Mouse (Mus musculus) forebrain, embryonic 11.5 days (tissue): Measurements from ENCODE around the gene Zfp426. TPM values are rescaled to one million over a fixed set of nuclear protein-coding genes. Genes with fewer than 3 reads are reported as not detected.

Experiments used
- ATAC-seq: fragments of 200-750 bp; cut with Nextera tagmentation; replicated peaks from 2 replicates; pipeline ENCODE4 v1.8.0; 2017; ENCODE audit warnings: moderate TSS enrichment; ENCODE audit not compliant: low FRiP score
- DNase-seq: peaks from one replicate; pipeline ENCODE4 v3.0.0-alpha.2; 2017; ENCODE audit warnings: low spot score
- H3K27ac ChIP-seq: fragments of 300-500 bp; sonication (generic); 2 replicates; pipeline ENCODE4 v1.5.1; 2014; ENCODE audit warnings: low read depth, low read length
- H3K27me3 ChIP-seq: fragments of 300-500 bp; sonication (generic); 2 replicates; pipeline ENCODE4 v1.6.1; 2014; ENCODE audit warnings: mild to moderate bottlenecking, low read length, mixed read lengths; ENCODE audit not compliant: control insufficient read depth, insufficient read depth
- H3K36me3 ChIP-seq: fragments of 300-500 bp; sonication (generic); 2 replicates; pipeline ENCODE4 v1.6.1; 2014; ENCODE audit warnings: mild to moderate bottlenecking, low read length, moderate library complexity, mixed read lengths; ENCODE audit not compliant: control insufficient read depth, insufficient read depth
- H3K4me1 ChIP-seq: fragments of 300-500 bp; sonication (generic); replicated peaks from 2 replicates; pipeline ENCODE4 v1.6.1; 2014; ENCODE audit warnings: low read length, mixed read lengths; ENCODE audit not compliant: control insufficient read depth, insufficient read depth
- H3K4me2 ChIP-seq: fragments of 300-500 bp; sonication (generic); 2 replicates; pipeline ENCODE4 v1.6.1; 2014; ENCODE audit warnings: low read depth, mild to moderate bottlenecking, low read length, moderate library complexity, mixed read lengths; ENCODE audit not compliant: severe bottlenecking
- H3K4me3 ChIP-seq: fragments of 300-500 bp; sonication (generic); 2 replicates; pipeline ENCODE4 v1.5.1; 2014; ENCODE audit warnings: low read depth, low read length
- H3K9ac ChIP-seq: fragments of 300-500 bp; sonication (generic); 2 replicates; pipeline ENCODE4 v1.6.1; 2014; ENCODE audit warnings: low read length
- H3K9me3 ChIP-seq: fragments of 300-500 bp; sonication (generic); 2 replicates; pipeline ENCODE4 v1.6.1; 2016; ENCODE audit warnings: low read length, mixed read lengths; ENCODE audit not compliant: control insufficient read depth
- WGBS: fragments of 180-500 bp; shearing (Covaris S2); extraction: QIAGEN DNeasy Blood & Tissue Kit; methylation state at CpG from one replicate; pipeline ENCODE4 v1.1.7; 2014; 5-methylcytosine and 5-hydroxymethylcytosine counted together
- polyA plus RNA-seq: library from polyadenylated mRNA; unstranded; fragments of >200 nt; fragmentation: Nextera tagmentation; extraction: Ambion mirVana; gene quantifications from 2 replicates; pipeline ENCODE4 v1.2.1, GENCODE M21; 2014

Gene Zfp426
- 29.1 and 35.4 TPM in 2 replicates for polyA plus RNA-seq

DNA sequence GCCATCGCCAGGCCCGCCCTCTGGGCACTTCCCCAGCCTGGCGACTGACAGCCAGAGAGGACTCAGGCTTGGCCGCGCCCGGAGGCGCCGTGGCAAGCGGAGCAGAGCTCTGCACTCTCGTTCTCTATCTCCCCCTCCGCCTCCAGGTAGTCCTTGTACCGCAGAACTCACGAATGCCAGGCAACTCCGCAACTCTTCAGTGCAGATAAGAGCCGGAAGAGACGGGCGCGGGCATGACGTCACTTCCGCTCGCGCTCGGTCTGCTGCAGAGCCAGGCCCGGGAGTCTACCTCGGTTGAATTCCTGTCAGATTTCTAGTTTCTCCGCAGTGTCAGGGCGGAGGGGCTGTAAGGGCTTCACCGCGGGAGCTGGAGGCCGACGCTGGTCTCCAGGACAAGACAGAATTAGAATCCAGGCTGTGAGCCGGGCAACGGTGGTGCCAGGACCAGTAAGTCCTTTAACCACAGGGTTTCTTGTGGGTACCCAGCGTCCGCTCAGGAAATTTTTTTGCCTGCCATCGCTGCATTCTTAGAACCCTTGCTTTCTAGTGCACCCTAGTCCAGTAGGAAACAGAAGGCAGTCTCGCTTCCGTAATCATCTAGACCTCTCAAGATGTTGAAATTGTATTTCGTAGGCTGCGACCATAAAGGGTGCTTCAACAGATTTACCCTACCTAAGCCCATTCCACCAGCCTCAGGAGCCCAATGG lies at the start of gene Zfp426:
Zfp426 (minus strand) TSS at position 220 of the 707 bp plus-strand sequence.
- ATAC-seq (peak; percentile 97), DNase-seq (peak; percentile 94)
- Histone ChIP-seq H3K4me1 (peaks cover 2% of the 10 kb centered on the region; the same call in 1 of the 2 replicates), H3K9ac (peak within 1 kb of the TSS; percentile 87), H3K9me3 (no peaks in the 10 kb centered on the region), H3K4me2 (peak within 1 kb of the TSS; percentile 81), H3K36me3 (peaks cover 4% of the 10 kb centered on the region; the same call in 1 of the 2 replicates), H3K27me3 (no peaks in the 10 kb centered on the region), H3K4me3 (peak within 1 kb of the TSS; percentile 92), H3K27ac (peak within 1 kb of the TSS; percentile 91)
- WGBS, result 1% methylated on average over 40 of the region's 40 CpGs

- H3K36me3 ChIP-seq, result no peaks in the 10 kb centered on the region
- H3K4me2 ChIP-seq, result no peak overlapping the region
- DNase-seq (no peak), ATAC-seq (no peak)
- no peaks in the 10 kb centered on the region for H3K9me3 ChIP-seq
- no peak overlapping the region for H3K4me3 ChIP-seq
- H3K27ac ChIP-seq, result no peak overlapping the region
- H3K27me3 ChIP-seq, result no peaks in the 10 kb centered on the region
- H3K4me1 ChIP-seq, result no peaks in the 10 kb centered on the region
- WGBS, result 93% methylated on average over 2 of the region's 2 CpGs
- H3K9ac ChIP-seq, result no peak overlapping the region
These were observed 44.1 kb upstream of the Zfp426 start for GRCm38 (mm10) chr9:20536598-20536997.

GRCm38 (mm10) chr9:20534326-20534926 lies 41.9 kb upstream of the Zfp426 start:
- Histone ChIP-seq H3K4me2 (no peak overlapping the region), H3K36me3 (no peaks in the 10 kb centered on the region), H3K27me3 (no peaks in the 10 kb centered on the region), H3K9me3 (no peaks in the 10 kb centered on the region), H3K27ac (no peak overlapping the region), H3K9ac (no peak overlapping the region), H3K4me3 (no peak overlapping the region), H3K4me1 (no peaks in the 10 kb centered on the region)
- 76% methylated on average over 8 of the region's 8 CpGs for WGBS
- DNase-seq, result no peak
- ATAC-seq, result no peak

- Histone ChIP-seq H3K4me3 (peak within 1 kb of the TSS; percentile 73), H3K4me1 (no peaks in the 10 kb centered on the region; the same call in 1 of the 2 replicates), H3K27me3 (no peaks in the 10 kb centered on the region), H3K36me3 (no peaks in the 10 kb centered on the region), H3K4me2 (peak within 1 kb of the TSS; percentile 81), H3K9me3 (no peaks in the 10 kb centered on the region), H3K27ac (peak within 1 kb of the TSS; percentile 92), H3K9ac (peak within 1 kb of the TSS; percentile 95)
- under 1% methylated on average over 45 of the region's 46 CpGs for WGBS
- peak; percentile 95 for DNase-seq
- ATAC-seq, result peak; percentile 95
These were observed 28.9 kb upstream of the Zfp426 start, which contains the start of gene Zfp266 for GRCm38 (mm10) chr9:20521306-20521957. Zfp266 (minus strand) TSS chr9:20521417.

DNA sequence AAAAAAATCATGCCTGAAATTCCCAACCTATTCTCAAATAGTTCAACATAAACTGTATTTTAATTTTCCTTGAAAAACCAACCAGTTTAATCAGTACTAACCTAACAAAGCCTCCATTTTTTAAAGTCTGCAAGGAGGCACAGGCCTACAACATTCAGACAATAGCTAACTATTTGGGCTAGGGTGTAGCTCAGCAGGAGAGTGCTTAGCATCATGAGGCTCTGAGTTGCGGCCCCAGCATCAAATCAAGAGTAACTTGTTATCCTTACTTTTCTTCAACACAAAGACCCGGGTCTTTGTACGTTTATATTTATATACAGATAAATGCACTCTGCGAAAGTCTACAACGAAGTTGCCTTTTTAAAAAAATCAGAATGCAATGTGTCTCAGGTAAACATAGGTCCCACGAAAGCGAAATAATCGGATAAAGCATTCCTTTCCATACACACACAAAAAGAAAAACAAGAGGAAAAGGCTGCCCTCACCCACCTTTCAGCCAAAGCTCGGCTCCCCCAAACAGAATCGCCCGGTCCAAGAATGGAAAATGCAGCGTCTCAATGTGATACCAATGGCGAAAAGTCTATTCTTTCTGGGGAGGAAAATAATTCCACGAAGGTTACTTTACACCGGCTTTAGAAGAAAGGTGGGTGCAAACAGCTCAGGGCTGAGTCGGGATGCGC lies 28.1 kb upstream of the Zfp426 start:
- H3K27ac ChIP-seq, result peak overlapping the region; percentile 92
- no peaks in the 10 kb centered on the region for H3K27me3 ChIP-seq
- under 1% methylated on average over 17 of the region's 17 CpGs for WGBS
- no peaks in the 10 kb centered on the region for H3K9me3 ChIP-seq
- ATAC-seq (peak; percentile 32; the same call in 1 of the 2 replicates), DNase-seq (no peak)
- peak overlapping the region; percentile 95 for H3K9ac ChIP-seq
- no peaks in the 10 kb centered on the region; the same call in 1 of the 2 replicates for H3K4me1 ChIP-seq
- peak overlapping the region; percentile 81 for H3K4me2 ChIP-seq
- peak overlapping the region; percentile 73 for H3K4me3 ChIP-seq
- no peaks in the 10 kb centered on the region for H3K36me3 ChIP-seq

GRCm38 (mm10) chr9:20519949-20520348 lies 27.4 kb upstream of the Zfp426 start:
- DNase-seq, result no peak
- peaks cover 2% of the 10 kb centered on the region; the same call in 1 of the 2 replicates for H3K36me3 ChIP-seq
- no peak for ATAC-seq
- no peak overlapping the region for H3K27ac ChIP-seq
- peak overlapping the region; percentile 83 for H3K4me2 ChIP-seq
- no peaks in the 10 kb centered on the region for H3K9me3 ChIP-seq
- H3K9ac ChIP-seq, result peak overlapping the region; percentile 61
- WGBS, result 9% methylated on average over 4 of the region's 4 CpGs
- H3K4me3 ChIP-seq, result peak overlapping the region; percentile 49
- H3K4me1 ChIP-seq, result no peaks in the 10 kb centered on the region; the same call in 1 of the 2 replicates
- H3K27me3 ChIP-seq, result no peaks in the 10 kb centered on the region

- H3K4me3 ChIP-seq, result no peak overlapping the region
- ATAC-seq (no peak), DNase-seq (no peak)
- peaks cover 2% of the 10 kb centered on the region; the same call in 1 of the 2 replicates for H3K36me3 ChIP-seq
- H3K27ac ChIP-seq, result no peak overlapping the region
- no peaks in the 10 kb centered on the region for H3K9me3 ChIP-seq
- WGBS, result 89% methylated on average over 4 of the region's 4 CpGs
- H3K27me3 ChIP-seq, result no peaks in the 10 kb centered on the region
- H3K4me2 ChIP-seq, result peak overlapping the region; percentile 83; the same call in 1 of the 2 replicates
- peaks cover 2% of the 10 kb centered on the region; the same call in 1 of the 2 replicates for H3K4me1 ChIP-seq
- H3K9ac ChIP-seq, result no peak overlapping the region; the same call in 1 of the 2 replicates
These were observed 26.2 kb upstream of the Zfp426 start for GRCm38 (mm10) chr9:20518708-20519107.

DNA sequence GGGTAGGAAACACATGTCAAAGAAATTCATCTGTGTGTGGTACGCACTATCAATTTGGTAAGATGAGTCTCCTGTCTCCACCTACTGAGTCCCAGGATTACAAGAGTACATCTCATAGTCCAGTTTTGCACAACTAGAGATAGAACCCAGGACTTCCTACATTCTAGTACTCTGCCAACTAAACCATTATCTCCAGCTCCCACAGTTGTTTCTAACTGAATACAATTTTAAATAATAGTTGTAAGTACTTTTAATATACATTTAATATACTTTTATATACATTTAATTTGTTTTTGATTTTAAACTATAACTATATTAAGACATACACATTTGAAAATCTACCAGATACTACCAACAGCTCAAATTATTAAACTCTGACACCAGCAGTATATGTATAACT lies 25.2 kb upstream of the Zfp426 start:
- ATAC-seq (no peak), DNase-seq (no peak)
- WGBS, result 92% methylated on average over 1 of the region's 1 CpGs
- peaks cover 2% of the 10 kb centered on the region; the same call in 1 of the 2 replicates for H3K4me1 ChIP-seq
- no peak overlapping the region for H3K27ac ChIP-seq
- no peak overlapping the region for H3K9ac ChIP-seq
- H3K36me3 ChIP-seq, result peaks cover 2% of the 10 kb centered on the region; the same call in 1 of the 2 replicates
- no peaks in the 10 kb centered on the region for H3K9me3 ChIP-seq
- H3K4me2 ChIP-seq, result no peak overlapping the region
- no peak overlapping the region for H3K4me3 ChIP-seq
- no peaks in the 10 kb centered on the region for H3K27me3 ChIP-seq
